Mouse (Mus musculus) brain, embryonic 14.5 days (tissue): ENCODE measurements around the gene Gm21983.

ENCODE experiments used
- CTCF ChIP-seq: fragments of 200-500 bp; IDR thresholded peaks from 2 replicates; pipeline ENCODE4 v1.5.1; 2012; ENCODE audit warnings: inconsistent platforms, mild to moderate bottlenecking, moderate library complexity, borderline replicate concordance; ENCODE audit not compliant: insufficient read depth, insufficient read length; ENCODE audit errors: extremely low read depth
- POLR2A ChIP-seq: fragments of 200-500 bp; IDR thresholded peaks from 2 replicates; pipeline ENCODE4 v1.6.1; 2012; ENCODE audit warnings: mild to moderate bottlenecking, inconsistent platforms, borderline replicate concordance; ENCODE audit not compliant: poor library complexity, insufficient read depth, insufficient read length, severe bottlenecking; ENCODE audit errors: extremely low read depth

DNA sequence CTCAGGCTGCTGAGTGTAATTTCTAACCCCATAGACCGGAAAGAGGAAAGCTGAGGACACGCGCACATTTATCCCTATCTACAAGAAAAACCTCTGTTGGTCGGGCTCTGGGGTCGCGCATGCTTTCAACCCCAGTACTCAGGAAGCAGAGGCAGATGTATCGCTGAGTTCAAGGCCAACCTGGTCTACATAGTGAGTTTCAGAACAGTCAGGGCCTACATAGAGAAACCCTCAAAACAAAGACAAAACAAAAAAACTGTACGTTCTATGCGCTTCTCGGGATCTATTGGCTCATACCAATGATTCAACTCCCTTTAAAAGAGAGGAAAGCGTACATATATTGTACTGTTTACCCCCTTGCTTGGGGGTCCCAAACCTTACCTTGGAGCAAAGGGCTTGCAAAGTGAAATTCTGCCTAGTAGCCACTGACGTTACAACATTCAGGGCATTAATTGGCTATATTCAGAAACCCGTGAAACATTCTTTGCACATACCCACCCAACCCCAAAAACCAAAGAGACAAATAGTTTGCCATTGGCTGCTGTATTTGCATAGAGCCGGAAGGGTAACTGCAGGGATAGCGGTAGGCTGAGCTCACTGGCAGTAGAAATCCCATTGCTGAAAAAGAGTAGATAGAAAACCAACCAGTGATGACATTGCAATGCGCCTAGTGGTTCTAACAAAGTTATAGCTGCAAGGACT, 1.5 kb downstream of the Gm21983 start:
- TF ChIP-seq CTCF (no peak), POLR2A (no peak)
